Mouse (Mus musculus): ENCODE measurements around the gene Slc17a7. TPM values are rescaled to one million over a fixed set of nuclear protein-coding genes. Genes with fewer than 3 reads are reported as not detected.

Gene Slc17a7
- polyA plus RNA-seq, 1 experiment from 2014 or later: 0.19 TPM

- CTCF ChIA-PET: interaction anchor here (2.1 kb wide), 1 partner anchor 24 kb away, joined by 6 read pairs; no protein-coding TSS in a partner anchor
- in situ Hi-C loops (cut with MboI; ENCODE audit: low pct_unique_long_range_greater_than_20kb): no loop called here
- peaks cover 73% of the 10 kb centered on the region for H3K27me3 ChIP-seq
These were observed 22.2 kb downstream of the Slc17a7 start for GRCm38 (mm10) chr7:45185921-45186320.

DNA sequence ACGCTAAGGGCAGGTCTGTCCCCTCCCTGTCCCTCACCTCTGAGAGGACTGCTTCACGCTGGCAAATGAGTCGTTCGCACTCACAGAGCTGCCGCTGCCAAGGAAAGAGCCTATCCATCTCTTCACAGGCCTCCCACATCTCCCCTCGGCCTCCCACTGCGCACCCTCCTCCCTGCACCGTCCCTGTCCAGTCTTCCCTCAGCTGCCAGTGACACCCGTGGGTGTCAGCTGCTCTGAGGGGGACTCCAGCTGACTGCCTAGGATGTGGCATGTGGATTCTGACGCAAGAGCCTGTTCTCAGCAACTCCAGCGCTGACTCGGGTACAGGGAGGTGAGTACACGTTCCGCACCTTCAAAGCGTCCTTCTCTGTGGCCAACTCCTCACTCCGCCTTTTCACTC is 25.9 kb downstream of the Slc17a7 start:
- no peak for ATAC-seq
- DNase-seq (ENCODE audit: low read depth, low spot score): no peak
- TF ChIP-seq CTCF (IDR thresholded peaks at IDR 0.05): no peak
- ChIA-PET POLR2A (interaction anchor here (0.6 kb wide), 1 partner anchor 204 kb away, joined by 3 read pairs; no protein-coding TSS in a partner anchor), CTCF (interaction anchor here (1.4 kb wide), 1 partner anchor 9 kb away, joined by 5 read pairs; no protein-coding TSS in a partner anchor)
- H3K27me3 ChIP-seq: peaks cover 59% of the 10 kb centered on the region
- in situ Hi-C loops (cut with MboI; ENCODE audit: low pct_unique_long_range_greater_than_20kb): no loop called here

More at GRCm38 (mm10) chr7:45185921-45186320, 22.2 kb downstream of the Slc17a7 start:
- POLR2A ChIA-PET: no interaction called here
- DNase-seq (ENCODE audit: low read depth, low spot score) (no peak), ATAC-seq (no peak)
- no peak for TF ChIP-seq CTCF (IDR thresholded peaks at IDR 0.05)

- ATAC-seq (no peak), DNase-seq (ENCODE audit: low read depth, low spot score) (no peak)
- no peak for TF ChIP-seq CTCF (IDR thresholded peaks at IDR 0.05)
- ChIA-PET CTCF (interaction anchor here (1.4 kb wide), 1 partner anchor 9 kb away, joined by 5 read pairs; no protein-coding TSS in a partner anchor), POLR2A (interaction anchor here (0.6 kb wide), 1 partner anchor 205 kb away, joined by 3 read pairs; no protein-coding TSS in a partner anchor)
- H3K27me3 ChIP-seq: peaks cover 57% of the 10 kb centered on the region
- in situ Hi-C loops (cut with MboI; ENCODE audit: low pct_unique_long_range_greater_than_20kb): no loop called here
These were observed 26.4 kb downstream of the Slc17a7 start for GRCm38 (mm10) chr7:45190186-45190585.

GRCm38 (mm10) chr7:45191161-45191560 is 27.4 kb downstream of the Slc17a7 start:
- peaks cover 49% of the 10 kb centered on the region for H3K27me3 ChIP-seq
- in situ Hi-C loops (cut with MboI; ENCODE audit: low pct_unique_long_range_greater_than_20kb): no loop called here
- ATAC-seq (no peak), DNase-seq (ENCODE audit: low read depth, low spot score) (no peak)
- ChIA-PET POLR2A (no interaction called here), CTCF (no interaction called here)
- TF ChIP-seq CTCF (IDR thresholded peaks at IDR 0.05): no peak

DNA sequence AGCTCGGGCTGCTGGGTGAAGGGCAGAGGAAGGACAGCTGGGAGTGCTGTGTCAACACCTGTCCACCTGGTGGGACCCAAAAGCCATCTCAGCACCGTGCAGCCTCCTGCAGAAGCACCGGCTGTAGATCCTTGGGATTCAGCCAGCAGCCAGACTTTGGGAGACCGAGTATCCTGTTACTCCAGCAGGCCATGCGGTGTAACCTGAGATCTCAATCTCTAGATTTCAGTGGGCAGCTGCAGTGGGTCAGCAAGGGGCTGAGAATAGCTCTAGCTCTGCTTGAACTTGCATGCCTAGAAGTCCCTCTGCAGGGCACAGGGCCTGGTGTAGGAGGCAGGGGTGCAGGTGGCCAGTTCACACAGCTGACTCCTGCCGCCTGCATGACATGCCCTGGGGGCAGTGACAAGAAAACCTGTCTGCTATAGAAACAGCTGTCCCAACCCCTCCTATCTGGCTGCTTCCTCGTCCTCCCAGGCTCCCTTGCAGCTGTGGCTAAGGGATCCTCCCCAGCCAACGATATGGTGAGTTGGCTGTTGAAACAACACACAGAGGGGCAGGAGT is 28.1 kb downstream of the Slc17a7 start:
- no peak for TF ChIP-seq CTCF (IDR thresholded peaks at IDR 0.05)
- in situ Hi-C loops (cut with MboI; ENCODE audit: low pct_unique_long_range_greater_than_20kb): no loop called here
- ATAC-seq (no peak), DNase-seq (ENCODE audit: low read depth, low spot score) (no peak)
- ChIA-PET POLR2A (no interaction called here), CTCF (interaction anchor here (2.7 kb wide), 1 partner anchor 30 kb away, joined by 8 read pairs; no protein-coding TSS in a partner anchor)
- H3K27me3 ChIP-seq: peaks cover 44% of the 10 kb centered on the region

DNA sequence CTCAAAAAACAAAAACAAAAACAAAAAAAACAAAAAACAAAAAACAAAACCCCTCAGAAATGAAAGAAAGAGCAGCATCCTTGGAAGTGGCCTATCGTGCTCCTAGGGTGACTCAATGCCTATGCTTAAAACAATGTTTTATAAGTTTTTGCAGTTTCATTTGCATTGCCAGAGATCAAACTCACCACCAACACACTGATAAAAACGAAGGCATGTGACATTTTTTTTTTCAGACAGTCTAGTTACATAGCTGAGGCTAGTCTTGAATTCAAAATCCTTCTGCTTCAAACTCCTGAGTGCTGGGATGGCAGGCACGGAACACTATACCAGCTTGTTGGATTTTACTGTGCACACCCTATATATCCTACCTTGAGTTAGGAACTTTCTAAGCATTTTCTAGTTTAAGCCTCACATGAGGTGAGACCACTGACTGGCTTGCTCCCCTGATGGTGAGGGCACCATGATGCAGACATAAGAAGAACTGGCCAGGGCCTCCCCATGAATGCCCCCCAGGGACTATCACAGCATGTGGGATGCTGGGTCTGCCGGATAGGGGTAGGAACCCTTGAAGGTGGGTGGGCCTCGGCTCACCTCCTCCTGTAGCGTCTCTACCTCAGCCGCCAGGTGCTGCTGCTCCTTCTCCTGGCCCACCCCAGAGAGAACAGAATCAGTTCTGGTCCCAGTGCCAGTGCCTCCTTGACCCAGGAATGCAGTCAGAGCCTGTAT is 29.0 kb downstream of the Slc17a7 start:
- POLR2A ChIA-PET: interaction anchor here (2.1 kb wide), 1 partner anchor 10 kb away, joined by 5 read pairs; no protein-coding TSS in a partner anchor
- in situ Hi-C loops (cut with MboI; ENCODE audit: low pct_unique_long_range_greater_than_20kb): no loop called here
- H3K27me3 ChIP-seq: peaks cover 49% of the 10 kb centered on the region
- TF ChIP-seq CTCF (IDR thresholded peaks at IDR 0.05): no peak
- no peak for ATAC-seq
- no peak for DNase-seq (ENCODE audit: low read depth, low spot score)
- CTCF ChIA-PET: interaction anchor here (2.7 kb wide), 1 partner anchor 31 kb away, joined by 8 read pairs; no protein-coding TSS in a partner anchor

- ChIA-PET CTCF (interaction anchor here (2.7 kb wide), 1 partner anchor 31 kb away, joined by 8 read pairs; no protein-coding TSS in a partner anchor), POLR2A (interaction anchor here (2.1 kb wide), 1 partner anchor 11 kb away, joined by 5 read pairs; no protein-coding TSS in a partner anchor)
- in situ Hi-C loops (cut with MboI; ENCODE audit: low pct_unique_long_range_greater_than_20kb): no loop called here
- peaks cover 47% of the 10 kb centered on the region for H3K27me3 ChIP-seq
- no peak for TF ChIP-seq CTCF (IDR thresholded peaks at IDR 0.05)
- DNase-seq (ENCODE audit: low read depth, low spot score): no peak
- ATAC-seq: no peak
These were observed 29.7 kb downstream of the Slc17a7 start for GRCm38 (mm10) chr7:45193406-45193805.

DNA sequence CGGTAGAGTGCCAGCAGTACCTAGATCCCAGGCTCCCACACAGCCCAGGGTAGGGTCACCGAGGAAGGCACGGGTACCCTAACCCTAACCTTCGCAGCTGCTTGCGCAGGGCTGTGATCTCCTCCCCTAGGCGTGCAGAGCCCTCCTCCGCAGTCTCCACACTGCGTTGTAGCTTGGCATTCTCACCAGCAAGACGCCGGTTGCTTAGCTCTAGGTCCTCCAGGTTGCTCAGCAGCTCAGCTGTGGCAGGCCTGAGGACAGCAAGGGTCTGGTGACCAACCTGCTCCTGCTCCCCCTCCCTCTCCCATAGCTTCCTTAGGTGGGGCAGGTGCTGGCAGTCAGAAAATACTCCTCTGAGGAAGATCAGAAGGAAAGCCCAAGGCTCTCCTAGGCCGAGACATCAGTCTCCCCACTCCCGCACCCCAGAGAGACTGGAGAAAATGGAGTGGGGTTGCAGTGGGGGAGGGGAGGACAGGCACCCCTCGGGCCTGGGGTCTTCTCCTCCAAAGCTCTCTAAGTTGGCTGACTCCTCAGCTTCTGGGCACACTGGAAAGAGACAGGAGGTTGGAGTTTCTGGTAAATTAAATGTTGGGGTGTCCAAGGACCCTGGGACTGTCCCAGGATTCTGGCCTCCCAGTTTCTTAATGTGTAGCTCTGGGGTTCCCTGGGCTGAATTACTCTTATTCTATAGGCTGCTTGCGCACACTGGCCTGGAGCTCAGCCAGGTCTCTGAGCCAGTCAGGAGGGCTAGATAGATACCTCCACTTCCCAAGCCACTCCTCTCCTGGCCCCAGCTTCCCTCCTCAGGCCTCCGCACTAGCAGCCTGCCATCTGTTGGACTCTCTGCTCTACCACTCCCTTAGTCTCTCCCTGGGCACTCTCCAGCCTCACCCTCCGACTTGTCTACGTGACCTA is 30.4 kb downstream of the Slc17a7 start:
- DNase-seq (ENCODE audit: low read depth, low spot score) (no peak), ATAC-seq (no peak)
- ChIA-PET CTCF (interaction anchor here (0.9 to 2.7 kb wide), 2 partner anchors 32 kb away, joined by 8 read pairs; no protein-coding TSS in a partner anchor), POLR2A (interaction anchor here (2.1 kb wide), 1 partner anchor 12 kb away, joined by 5 read pairs; no protein-coding TSS in a partner anchor)
- in situ Hi-C loops (cut with MboI; ENCODE audit: low pct_unique_long_range_greater_than_20kb): no loop called here
- H3K27me3 ChIP-seq: peaks cover 43% of the 10 kb centered on the region
- TF ChIP-seq CTCF (IDR thresholded peaks at IDR 0.05): no peak

GRCm38 (mm10) chr7:45195341-45196175 is 31.8 kb downstream of the Slc17a7 start:
- TF ChIP-seq CTCF (IDR thresholded peaks at IDR 0.05): no peak
- in situ Hi-C loops (cut with MboI; ENCODE audit: low pct_unique_long_range_greater_than_20kb): no loop called here
- H3K27me3 ChIP-seq: peaks cover 36% of the 10 kb centered on the region
- ATAC-seq: no peak
- no peak for DNase-seq (ENCODE audit: low read depth, low spot score)
- ChIA-PET POLR2A (no interaction called here), CTCF (no interaction called here)

All from Patski (cell line).